Mouse (Mus musculus) embryonic facial prominence, embryonic 14.5 days (tissue): ENCODE measurements around the gene Gm20388. TPM values are rescaled to one million over a fixed set of nuclear protein-coding genes. Genes with fewer than 3 reads are reported as not detected.

ENCODE experiments used
- ATAC-seq: fragments of 200-750 bp; cut with Nextera tagmentation; 2 replicates; pipeline ENCODE4 v1.8.0; 2017; ENCODE audit warnings: low read depth, moderate number of reproducible peaks, moderate TSS enrichment
- DNase-seq: peaks from one replicate; pipeline ENCODE4 v3.0.0-alpha.2; 2015; ENCODE audit warnings: low spot score
- H3K27ac ChIP-seq: fragments of 300-500 bp; sonication (generic); replicated peaks from 2 replicates; pipeline ENCODE4 v1.5.1; 2014; ENCODE audit warnings: low read depth, mild to moderate bottlenecking, low read length, moderate library complexity
- H3K27me3 ChIP-seq: fragments of 300-500 bp; sonication (generic); replicated peaks from 2 replicates; pipeline ENCODE4 v1.6.1; 2014; ENCODE audit warnings: low read length; ENCODE audit not compliant: control insufficient read depth, insufficient read depth
- H3K36me3 ChIP-seq: fragments of 300-500 bp; sonication (generic); 2 replicates; pipeline ENCODE4 v1.6.1; 2014; ENCODE audit warnings: low read length, mixed read lengths; ENCODE audit not compliant: control insufficient read depth, insufficient read depth
- H3K4me1 ChIP-seq: fragments of 300-500 bp; sonication (generic); 2 replicates; pipeline ENCODE4 v1.6.1; 2014; ENCODE audit warnings: antibody characterized with exemption, low read length; ENCODE audit not compliant: control insufficient read depth, insufficient read depth
- H3K4me2 ChIP-seq: fragments of 300-500 bp; sonication (generic); 2 replicates; pipeline ENCODE4 v1.6.1; 2014; ENCODE audit warnings: low read depth, mild to moderate bottlenecking, low read length, moderate library complexity, mixed read lengths
- H3K4me3 ChIP-seq: fragments of 300-500 bp; sonication (generic); 2 replicates; pipeline ENCODE4 v1.5.1; 2014; ENCODE audit warnings: low read depth, mild to moderate bottlenecking, low read length
- H3K9ac ChIP-seq: fragments of 300-500 bp; sonication (generic); 2 replicates; pipeline ENCODE4 v1.6.1; 2014; ENCODE audit warnings: low read depth, mild to moderate bottlenecking, low read length, moderate library complexity, mixed read lengths
- H3K9me3 ChIP-seq: fragments of 300-500 bp; sonication (generic); 2 replicates; pipeline ENCODE4 v1.6.1; 2016; ENCODE audit warnings: low read length; ENCODE audit not compliant: control insufficient read depth
- WGBS: fragments of 180-500 bp; shearing (Covaris S2); extraction: QIAGEN DNeasy Blood & Tissue Kit; methylation state at CpG from one replicate; pipeline ENCODE4 v1.1.7; 2014; 5-methylcytosine and 5-hydroxymethylcytosine counted together
- polyA plus RNA-seq: library from polyadenylated mRNA; unstranded; fragments of >200 nt; fragmentation: Nextera tagmentation; extraction: Ambion mirVana; gene quantifications from 2 replicates; pipeline ENCODE4 v1.2.1, GENCODE M21; 2014

The Gm20388 gene
- polyA plus RNA-seq, 1 experiment from 2014 or later: not detected

DNA sequence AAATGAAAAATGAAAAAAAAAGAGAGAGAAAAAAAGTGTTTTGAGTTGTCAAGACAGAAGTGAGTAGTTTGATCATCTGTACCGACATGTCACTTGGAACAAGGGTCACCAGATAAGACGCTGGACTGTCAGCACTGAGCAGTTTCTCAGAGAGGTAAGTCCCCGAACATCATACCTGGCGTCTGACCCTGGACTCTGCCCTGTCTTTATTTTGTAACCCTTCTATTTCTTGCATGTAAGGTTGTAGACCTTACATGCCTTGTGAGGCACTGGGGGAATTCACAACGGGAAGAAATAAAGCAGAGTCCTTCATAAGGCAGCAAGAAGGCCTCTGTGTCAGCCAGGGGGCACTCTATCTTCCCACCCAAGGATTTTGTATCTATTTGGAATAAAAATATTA, 2014.0 kb downstream of the Gm20388 start:
- no peaks in the 10 kb centered on the region for H3K9me3 ChIP-seq
- no peak overlapping the region for H3K27ac ChIP-seq
- H3K36me3 ChIP-seq: no peaks in the 10 kb centered on the region
- no peaks in the 10 kb centered on the region for H3K4me1 ChIP-seq
- ATAC-seq: no peak
- H3K9ac ChIP-seq: no peak overlapping the region
- no peak overlapping the region for H3K4me3 ChIP-seq
- WGBS: 82% methylated on average over 5 of the region's 5 CpGs
- no peak for DNase-seq
- no peak overlapping the region for H3K4me2 ChIP-seq
- H3K27me3 ChIP-seq: no peaks in the 10 kb centered on the region

DNA sequence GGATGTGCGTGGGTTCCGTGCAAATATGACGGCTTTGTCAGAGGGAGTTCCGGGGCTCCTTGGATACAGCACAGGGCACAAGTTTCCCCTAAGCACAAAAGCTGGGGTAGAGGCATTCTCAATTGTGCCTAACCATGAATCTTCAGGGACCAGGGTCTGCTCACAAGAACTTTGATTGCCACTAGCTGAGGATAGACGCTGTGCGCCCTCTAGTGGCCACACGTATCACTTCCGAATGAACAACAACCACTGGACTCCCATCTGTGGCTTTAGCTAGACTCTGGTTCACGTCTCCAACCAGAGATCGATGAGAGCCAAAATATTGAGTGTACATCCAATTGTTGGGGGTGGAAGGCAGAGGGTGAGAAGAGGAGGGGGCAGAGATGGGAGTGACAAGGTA, 2015.0 kb downstream of the Gm20388 start:
- WGBS: 29% methylated on average over 10 of the region's 10 CpGs
- Histone ChIP-seq H3K9me3 (no peaks in the 10 kb centered on the region), H3K9ac (no peak overlapping the region), H3K4me3 (no peak overlapping the region), H3K27ac (no peak overlapping the region), H3K27me3 (no peaks in the 10 kb centered on the region), H3K36me3 (no peaks in the 10 kb centered on the region), H3K4me2 (no peak overlapping the region), H3K4me1 (no peaks in the 10 kb centered on the region)
- DNase-seq (peak; percentile 86), ATAC-seq (0 out of 2 replicates have a peak, but pooled peaks have one; percentile 39)

DNA sequence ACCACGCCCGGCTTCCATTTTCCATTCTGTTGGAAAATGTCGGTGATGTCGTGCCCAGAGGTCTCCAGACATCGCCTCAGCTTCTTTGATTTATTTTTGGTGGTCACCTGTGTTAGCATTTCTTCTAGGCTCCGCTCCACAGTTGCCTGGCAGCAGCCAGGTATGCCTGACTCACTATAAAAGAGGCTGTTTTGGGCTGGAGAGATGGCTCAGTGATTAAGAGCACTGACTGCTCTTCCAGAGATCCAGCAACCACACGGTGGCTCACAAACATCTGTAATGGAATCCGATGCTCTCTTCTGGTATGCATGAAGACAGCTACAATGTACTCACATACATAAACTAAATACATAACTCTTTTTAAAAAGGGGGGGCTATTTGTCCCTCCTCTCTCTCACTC, 2015.6 kb downstream of the Gm20388 start:
- H3K36me3 ChIP-seq: no peaks in the 10 kb centered on the region
- no peak overlapping the region for H3K4me3 ChIP-seq
- DNase-seq (no peak), ATAC-seq (no peak)
- no peaks in the 10 kb centered on the region for H3K4me1 ChIP-seq
- H3K4me2 ChIP-seq: no peak overlapping the region
- no peak overlapping the region for H3K27ac ChIP-seq
- H3K9me3 ChIP-seq: no peaks in the 10 kb centered on the region
- H3K27me3 ChIP-seq: no peaks in the 10 kb centered on the region
- H3K9ac ChIP-seq: no peak overlapping the region
- WGBS: 58% methylated on average over 8 of the region's 8 CpGs

DNA sequence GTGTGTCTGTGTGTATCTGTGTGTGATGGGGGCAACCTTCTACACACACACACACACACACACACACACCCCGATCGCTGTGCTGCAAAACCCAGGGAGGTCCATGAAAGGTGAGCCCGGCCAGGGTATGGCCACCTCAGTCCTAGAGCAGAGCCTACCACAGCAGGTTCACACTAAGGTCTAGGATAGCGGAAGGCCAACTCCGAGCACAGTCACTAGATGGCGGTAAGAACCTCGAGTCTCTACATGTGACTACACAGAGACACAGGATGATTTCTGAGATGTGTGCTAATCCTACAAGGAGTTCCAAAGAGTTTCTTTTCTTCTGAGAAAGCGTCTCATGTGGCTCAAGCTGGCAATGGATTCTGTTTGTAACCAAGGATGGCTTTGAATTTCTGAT, 2016.7 kb downstream of the Gm20388 start:
- Histone ChIP-seq H3K27ac (no peak overlapping the region), H3K9ac (no peak overlapping the region), H3K4me1 (no peaks in the 10 kb centered on the region), H3K4me3 (no peak overlapping the region), H3K9me3 (no peaks in the 10 kb centered on the region), H3K36me3 (no peaks in the 10 kb centered on the region), H3K4me2 (no peak overlapping the region), H3K27me3 (no peaks in the 10 kb centered on the region)
- DNase-seq (peak; percentile 50), ATAC-seq (0 out of 2 replicates have a peak, but pooled peaks have one; percentile 78)
- 40% methylated on average over 8 of the region's 8 CpGs for WGBS

DNA sequence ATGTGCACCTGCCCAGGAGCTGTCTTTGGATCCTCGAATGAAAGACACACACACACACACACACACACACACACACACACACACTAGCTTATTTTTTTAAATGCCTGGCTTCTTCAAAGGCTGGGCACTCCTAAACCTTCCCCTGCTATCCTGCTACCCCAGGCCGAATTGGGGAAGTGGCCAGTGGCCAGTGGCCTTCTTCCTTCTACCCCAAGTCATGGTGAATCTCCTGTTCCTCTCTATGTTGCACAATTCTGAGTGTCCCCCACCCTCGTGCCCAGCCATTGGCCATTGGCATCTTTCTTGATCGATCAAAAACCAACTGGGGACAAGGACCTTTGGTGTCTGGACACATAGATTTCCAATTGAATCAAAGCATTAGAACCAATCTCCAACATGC, 2019.4 kb downstream of the Gm20388 start:
- ATAC-seq: no peak
- Histone ChIP-seq H3K27me3 (no peaks in the 10 kb centered on the region), H3K9me3 (no peaks in the 10 kb centered on the region), H3K4me2 (no peak overlapping the region), H3K36me3 (no peaks in the 10 kb centered on the region), H3K4me1 (peaks cover 3% of the 10 kb centered on the region; the same call in 1 of the 2 replicates), H3K4me3 (no peak overlapping the region), H3K9ac (no peak overlapping the region), H3K27ac (no peak overlapping the region)
- no peak for DNase-seq
- 85% methylated on average over 4 of the region's 4 CpGs for WGBS

DNA sequence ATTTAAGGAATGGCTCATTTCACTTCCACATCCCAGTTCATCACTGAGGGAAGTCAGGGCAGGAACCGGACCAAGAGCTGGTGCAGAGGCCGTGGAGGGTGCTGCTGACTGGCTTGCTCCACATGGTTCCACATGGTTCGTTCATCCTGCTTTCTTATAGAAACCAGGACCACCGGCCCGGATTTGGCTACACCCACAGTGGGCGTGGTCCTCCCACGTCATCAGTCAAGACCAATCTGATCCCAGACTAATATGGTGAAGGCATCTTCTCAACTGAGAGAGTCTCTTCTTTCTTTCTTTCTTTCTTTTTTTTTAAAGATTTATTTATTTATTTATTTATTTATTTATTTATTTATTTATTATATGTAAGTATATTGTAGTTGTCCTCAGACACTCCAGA, 2020.9 kb downstream of the Gm20388 start:
- no peak for ATAC-seq
- no peak overlapping the region for H3K4me2 ChIP-seq
- peaks cover 10% of the 10 kb centered on the region; the same call in 1 of the 2 replicates for H3K4me1 ChIP-seq
- no peaks in the 10 kb centered on the region for H3K27me3 ChIP-seq
- H3K9ac ChIP-seq: no peak overlapping the region
- H3K4me3 ChIP-seq: no peak overlapping the region
- DNase-seq: no peak
- H3K36me3 ChIP-seq: no peaks in the 10 kb centered on the region
- WGBS: 84% methylated on average over 7 of the region's 7 CpGs
- no peak overlapping the region for H3K27ac ChIP-seq
- no peaks in the 10 kb centered on the region for H3K9me3 ChIP-seq

DNA sequence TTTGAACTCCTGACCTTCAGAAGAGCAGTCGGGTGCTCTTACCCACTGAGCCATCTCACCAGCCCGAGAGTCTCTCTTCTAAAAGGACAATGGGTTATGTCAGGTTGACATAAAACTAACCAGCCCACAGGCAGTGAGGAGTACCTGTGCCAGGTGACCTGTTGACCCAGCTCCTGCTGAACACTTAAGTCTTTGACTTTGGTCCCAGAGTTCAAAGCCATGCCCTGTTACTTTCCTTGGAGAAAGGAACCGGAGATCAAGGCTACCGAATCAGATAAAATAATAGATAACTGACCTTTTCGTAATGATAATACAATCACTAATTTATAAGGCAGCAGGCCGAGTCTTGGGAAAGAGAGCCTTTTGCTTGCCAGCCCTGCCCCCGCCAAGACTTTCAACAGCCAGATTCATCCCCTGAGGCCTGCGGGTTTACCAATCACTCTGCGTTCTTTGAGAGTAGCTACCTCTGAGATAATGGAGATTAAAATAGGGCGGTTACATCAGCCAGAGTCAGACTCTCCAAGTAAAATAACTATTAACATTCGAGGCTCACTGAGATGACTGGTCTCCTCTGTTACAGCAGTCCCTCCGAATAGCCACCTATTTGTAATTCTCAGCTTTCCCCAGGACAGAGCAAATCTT, 2021.5 kb downstream of the Gm20388 start:
- 70% methylated on average over 12 of the region's 12 CpGs for WGBS
- no peak overlapping the region for H3K4me2 ChIP-seq
- H3K27me3 ChIP-seq: no peaks in the 10 kb centered on the region
- no peak for DNase-seq
- peaks cover 10% of the 10 kb centered on the region; the same call in 1 of the 2 replicates for H3K4me1 ChIP-seq
- ATAC-seq: no peak
- no peak overlapping the region for H3K9ac ChIP-seq
- no peak overlapping the region for H3K27ac ChIP-seq
- H3K9me3 ChIP-seq: no peaks in the 10 kb centered on the region
- no peak overlapping the region for H3K4me3 ChIP-seq
- no peaks in the 10 kb centered on the region for H3K36me3 ChIP-seq

DNA sequence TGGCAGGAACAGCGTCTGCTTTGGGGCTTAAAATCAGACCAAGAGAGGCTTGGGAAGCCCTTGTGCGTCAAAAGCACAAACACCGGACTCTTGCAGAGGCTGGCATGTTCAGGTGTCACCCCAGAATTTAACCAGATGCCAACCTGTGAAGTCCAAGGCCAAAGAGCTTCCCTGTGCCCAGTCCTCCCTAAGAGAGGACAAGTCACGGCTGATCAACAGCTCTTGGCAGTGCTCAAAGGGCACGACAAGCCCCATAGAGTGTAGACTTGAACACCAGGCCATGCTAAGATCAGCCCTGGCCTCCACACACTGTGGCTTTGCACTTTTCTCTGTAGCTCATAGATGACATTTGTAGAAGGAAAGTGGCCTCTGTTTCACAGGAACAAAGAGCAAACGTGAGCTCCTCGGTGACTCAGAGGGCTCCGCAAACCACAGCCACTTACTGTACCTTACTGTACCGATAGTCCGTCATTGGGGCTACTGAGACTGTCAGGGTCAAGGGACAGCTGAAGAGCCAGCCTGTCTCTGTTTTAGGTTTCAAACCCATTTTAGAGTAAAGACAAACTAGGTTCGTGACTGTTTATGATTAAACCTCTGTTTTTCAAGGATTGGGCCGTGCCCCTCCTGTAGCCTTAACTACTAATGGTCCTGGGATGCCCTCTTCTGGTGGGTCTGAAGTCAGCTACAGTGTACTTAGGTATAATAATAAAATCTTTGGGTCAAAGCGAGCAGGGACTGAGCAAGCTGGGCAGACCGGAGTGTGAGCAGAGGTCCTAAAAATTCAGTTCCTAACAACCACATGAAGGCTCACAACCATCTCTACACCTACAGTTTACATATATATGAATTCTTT, 2022.3 kb downstream of the Gm20388 start:
- H3K4me2 ChIP-seq: no peak overlapping the region
- H3K9me3 ChIP-seq: no peaks in the 10 kb centered on the region
- no peak overlapping the region for H3K9ac ChIP-seq
- DNase-seq (no peak), ATAC-seq (no peak)
- WGBS: 81% methylated on average over 14 of the region's 14 CpGs
- H3K4me3 ChIP-seq: no peak overlapping the region
- H3K4me1 ChIP-seq: peaks cover 10% of the 10 kb centered on the region; the same call in 1 of the 2 replicates
- no peak overlapping the region for H3K27ac ChIP-seq
- H3K27me3 ChIP-seq: no peaks in the 10 kb centered on the region
- H3K36me3 ChIP-seq: no peaks in the 10 kb centered on the region
